Mouse (Mus musculus) left cerebral cortex, adult 2 months (tissue): ENCODE data around the gene Cacng7. TPM values are rescaled to one million over a fixed set of nuclear protein-coding genes. Genes with fewer than 3 reads are reported as not detected.
A peak's percentile ranks its signal among the peaks of the same experiment; 100 is the strongest.
"Not testable (repeated sequence)": the region's sequence is repeated elsewhere in the genome, so short reads cannot be mapped to it uniquely, and the experiment has no call there.

Experiments
- DNase-seq, 2 experiments: peaks; one replicate each; pipeline ENCODE4 v3.0.0; 2021 to 2022; ENCODE audit warnings: low spot score in 2 of 2, mixed read lengths in 1 of 2; ENCODE audit errors: extremely low spot score in 1 of 2
- H3K27ac ChIP-seq: fragments of 200-600 bp; 2 replicates; pipeline ENCODE4 v1.8.1; 2022
- H3K4me3 ChIP-seq: fragments of 200-600 bp; 2 replicates; pipeline ENCODE4 v1.8.1; 2022
- CTCF ChIP-seq: fragments of 200-600 bp; IDR thresholded peaks from 2 replicates; pipeline ENCODE4 v1.8.1; 2022; ENCODE audit warnings: antibody characterized with exemption, mild to moderate bottlenecking, moderate library complexity
- intact Hi-C: fragments of 180-260 bp; cut with DNase I; formaldehyde crosslinking; loops from one replicate; pipeline ENCODE4 v1.15.1; 2025
- long read RNA-seq, 2 experiments: library from polyadenylated mRNA; stranded (forward); transcript quantifications; one replicate each; pipeline ENCODE4 v2.0.0; 2021; ENCODE audit warnings: borderline mapping rate in 2 of 2
- total RNA-seq, 2 experiments: library from RNA; stranded (reverse); gene quantifications; 2 replicates each; pipeline ENCODE4 v1.2.3; 2021

Cacng7 gene
- 100 to 1,000 TPM; 180 to 201 TPM for total RNA-seq
- long read RNA-seq, experiment 1, partial matches to known transcripts, result 0 of 10 reads
- long read RNA-seq, experiment 1, other reads (novel, unspliced or antisense), result 9 of 10 reads
- long read RNA-seq, experiment 2, partial matches to known transcripts, result 7 of 8 reads
- long read RNA-seq, experiment 2, other reads (novel, unspliced or antisense), result 1 of 8 reads

GRCm38 (mm10) chr7:3332619-3333521 lies at the start of gene Cacng7:
Gene Cacng7 (plus strand): TSS chr7:3332955.
- TF ChIP-seq CTCF, result no peak
- peak within 1 kb of the TSS; percentile 84 for H3K27ac ChIP-seq
- intact Hi-C loops, result loop anchor here (5.0 kb wide), 2 partner anchors 44 to 59 kb away; partner anchors contain the start of gene Cacng8
- DNase-seq, result peak; percentile 59 to 63
- peak within 1 kb of the TSS; percentile 83 for H3K4me3 ChIP-seq

DNA sequence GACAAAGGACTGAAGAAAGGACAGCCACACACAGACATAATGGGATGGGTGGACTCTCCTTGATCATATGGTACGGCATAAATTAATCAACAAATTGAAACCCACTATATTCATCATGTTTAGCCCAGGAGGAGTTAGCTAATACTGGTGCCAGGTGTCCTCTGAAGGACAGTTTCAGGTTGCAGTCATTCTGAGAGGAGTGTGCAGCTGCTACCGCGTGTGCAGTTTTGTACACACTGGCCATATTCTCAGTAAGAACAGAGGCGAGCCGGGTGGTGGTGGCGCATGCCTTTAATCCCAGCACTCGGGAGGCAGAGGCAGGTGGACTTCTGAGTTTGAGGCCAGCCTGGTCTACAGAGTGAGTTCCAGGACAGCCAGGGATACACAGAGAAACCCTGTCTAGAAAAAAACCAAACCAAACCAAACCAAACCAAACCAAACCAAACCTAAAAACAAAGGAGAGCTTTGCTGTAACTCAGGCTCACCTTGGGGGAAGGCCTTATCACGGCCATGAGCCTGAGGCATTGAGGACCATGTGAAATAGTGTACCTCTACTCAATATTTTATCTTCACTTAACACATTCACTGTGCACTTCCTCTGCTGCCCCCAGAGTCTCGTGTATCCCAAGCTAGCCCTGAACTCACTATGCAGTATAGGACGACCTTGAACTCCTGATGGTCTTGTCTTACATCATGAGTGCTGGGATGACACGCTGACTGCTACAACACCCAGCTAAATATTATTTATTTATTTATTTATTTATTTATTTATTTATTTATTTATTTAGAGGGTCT lies 49.5 kb upstream of the Cacng7 start:
- no peak for TF ChIP-seq CTCF
- DNase-seq, result no peak
- intact Hi-C loops, result no loop called here

GRCm38 (mm10) chr7:3284604-3285003 lies 48.2 kb upstream of the Cacng7 start:
- TF ChIP-seq CTCF, result no peak
- no peak for DNase-seq
- intact Hi-C loops, result no loop called here
- Histone ChIP-seq H3K4me3 (no peak overlapping the region), H3K27ac (no peak overlapping the region)

More for the DNA sequence above, 49.5 kb upstream of the Cacng7 start:
- no peak overlapping the region for H3K27ac ChIP-seq
- H3K4me3 ChIP-seq, result no peak overlapping the region

- intact Hi-C loops, result no loop called here
- TF ChIP-seq CTCF, result no peak
- no peak overlapping the region for H3K27ac ChIP-seq
- no peak overlapping the region for H3K4me3 ChIP-seq
- DNase-seq, result no peak
These were observed 46.7 kb upstream of the Cacng7 start for GRCm38 (mm10) chr7:3286036-3286435.

DNA sequence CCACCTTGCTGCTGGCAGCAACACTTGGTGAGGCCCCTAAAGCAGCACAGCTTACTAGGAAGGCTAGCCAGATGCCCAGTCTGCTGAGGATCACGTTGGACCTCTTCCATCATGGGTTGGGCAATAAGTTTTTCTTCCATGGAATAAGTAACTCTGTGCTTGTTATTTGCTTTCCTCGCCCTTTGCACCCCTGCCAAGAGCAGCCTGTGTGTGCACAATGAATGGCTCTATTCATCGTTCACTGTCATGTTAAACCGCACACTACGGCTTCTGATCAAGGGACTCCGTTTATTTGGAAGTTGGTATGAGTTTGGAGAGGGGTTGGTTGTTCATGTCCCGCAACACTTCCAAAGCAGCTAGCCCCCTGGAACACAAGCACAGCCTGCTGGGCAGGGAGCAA lies 45.6 kb upstream of the Cacng7 start:
- DNase-seq, result no peak
- intact Hi-C loops, result no loop called here
- no peak for TF ChIP-seq CTCF
- no peak overlapping the region for H3K27ac ChIP-seq
- H3K4me3 ChIP-seq, result no peak overlapping the region

- Histone ChIP-seq H3K27ac (peak within 1 kb of the TSS; percentile 97), H3K4me3 (peak within 1 kb of the TSS; percentile 59)
- intact Hi-C loops, result no loop called here
- DNase-seq, result peak; percentile 77 to 79
- TF ChIP-seq CTCF, result no peak
These were observed 43.5 kb upstream of the Cacng7 start, which contains the start of the genes Myadm and Prkcg for GRCm38 (mm10) chr7:3288976-3289970. Gene Myadm (plus strand): TSS chr7:3289080. Gene Prkcg (plus strand): TSS chr7:3289179.

DNA sequence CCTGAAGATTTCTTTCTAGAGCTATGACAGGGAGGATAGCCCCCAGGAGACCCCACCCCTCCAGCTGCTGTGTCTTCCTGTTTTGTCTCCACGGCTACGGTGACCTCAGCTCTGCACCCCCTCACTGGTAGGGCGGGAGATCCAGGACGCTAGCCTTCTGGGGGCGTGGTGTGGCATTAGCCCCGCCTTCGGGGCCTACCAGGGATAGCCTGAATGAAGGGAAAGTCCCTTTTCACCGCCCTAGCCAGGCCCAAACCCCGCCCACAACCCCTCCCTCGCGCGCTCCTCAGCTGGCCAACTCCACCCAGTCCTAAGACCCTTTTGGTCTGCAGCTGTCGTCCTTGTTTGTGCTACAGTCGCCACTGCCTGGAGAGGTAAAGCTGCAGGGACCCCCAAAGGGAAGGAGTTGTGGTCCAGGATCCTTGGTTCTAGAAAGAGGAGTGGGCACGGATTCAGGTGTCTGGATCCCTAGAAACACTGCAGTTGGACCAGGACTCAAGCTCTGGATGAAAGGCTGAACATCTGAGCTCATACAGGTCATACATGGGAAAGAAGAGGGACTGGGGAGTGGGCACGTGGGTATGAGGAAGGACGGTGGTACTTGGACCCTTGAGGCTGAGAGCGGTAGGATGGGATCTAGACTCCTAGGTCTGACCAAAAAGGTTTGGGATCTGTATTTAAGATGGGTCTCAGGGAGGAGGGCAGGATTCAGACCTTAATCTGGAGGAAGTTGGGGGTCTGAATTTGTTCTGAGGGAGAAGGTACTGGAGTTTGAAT lies 42.3 kb upstream of the Cacng7 start:
- H3K4me3 ChIP-seq, result peak overlapping the region; percentile 59
- peak; percentile 80 to 88 for DNase-seq
- H3K27ac ChIP-seq, result peak overlapping the region; percentile 97
- intact Hi-C loops, result no loop called here
- TF ChIP-seq CTCF, result no peak

- intact Hi-C loops, result no loop called here
- H3K27ac ChIP-seq, result no peak overlapping the region
- peak overlapping the region; percentile 9; the same call in 1 of the 2 replicates for H3K4me3 ChIP-seq
- DNase-seq, result no peak
- TF ChIP-seq CTCF, result no peak
These were observed 41.6 kb upstream of the Cacng7 start for GRCm38 (mm10) chr7:3291197-3291596.

DNA sequence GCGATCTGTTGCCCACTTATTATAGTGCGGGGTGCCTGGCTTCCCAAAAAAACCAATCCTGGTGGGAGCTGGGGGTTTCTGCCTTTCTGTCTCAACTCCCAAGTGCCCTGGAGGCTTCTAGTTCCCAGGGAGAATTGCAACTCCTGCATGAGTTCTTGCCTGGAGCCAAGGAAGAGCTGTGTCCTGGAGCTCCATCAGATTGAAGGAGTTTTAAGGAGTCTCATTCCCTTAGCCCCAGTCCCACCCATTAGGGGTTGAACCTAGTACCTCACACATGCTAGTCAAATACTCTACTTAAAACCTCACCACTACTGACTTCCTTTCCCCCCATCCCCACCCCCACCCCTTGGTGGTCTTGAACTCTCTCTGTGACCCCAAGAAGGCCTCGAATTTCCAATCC lies 41.0 kb upstream of the Cacng7 start:
- TF ChIP-seq CTCF, result no peak
- Histone ChIP-seq H3K4me3 (no peak overlapping the region), H3K27ac (no peak overlapping the region)
- intact Hi-C loops, result no loop called here
- no peak for DNase-seq

GRCm38 (mm10) chr7:3292271-3292670 lies 40.5 kb upstream of the Cacng7 start:
- intact Hi-C loops, H3K4me3 ChIP-seq: not testable (repeated sequence)

More at GRCm38 (mm10) chr7:3292271-3292670, 40.5 kb upstream of the Cacng7 start:
- DNase-seq, H3K27ac ChIP-seq: not testable (repeated sequence)
